Mouse (Mus musculus) liver, postnatal 0 days (tissue): Measurements from ENCODE around the gene Zfp281. TPM values are rescaled to one million over a fixed set of nuclear protein-coding genes. Genes with fewer than 3 reads are reported as not detected.

Source experiments
- ATAC-seq: fragments of 200-750 bp; cut with Nextera tagmentation; 2 replicates; pipeline ENCODE4 v1.8.0; 2017; ENCODE audit warnings: mild to moderate bottlenecking, moderate library complexity
- DNase-seq: peaks from one replicate; pipeline ENCODE4 v3.0.0-alpha.2; 2016
- H3K27ac ChIP-seq: fragments of 300-500 bp; sonication (generic); 2 replicates; pipeline ENCODE4 v1.5.1; 2014; ENCODE audit warnings: antibody characterized with exemption, moderate library complexity, mild to moderate bottlenecking, low read depth
- H3K27me3 ChIP-seq: fragments of 300-500 bp; sonication (generic); 2 replicates; pipeline ENCODE4 v1.6.1; 2014; ENCODE audit warnings: low read length, control low read depth, mixed read lengths; ENCODE audit not compliant: insufficient read depth
- H3K36me3 ChIP-seq: fragments of 300-500 bp; sonication (generic); replicated peaks from 2 replicates; pipeline ENCODE4 v1.6.1; 2014; ENCODE audit warnings: mild to moderate bottlenecking, control low read depth, low read length, moderate library complexity, mixed read lengths; ENCODE audit not compliant: insufficient read depth
- H3K4me1 ChIP-seq: fragments of 300-500 bp; sonication (generic); 2 replicates; pipeline ENCODE4 v1.6.1; 2014; ENCODE audit warnings: antibody characterized with exemption, mild to moderate bottlenecking, control low read depth; ENCODE audit not compliant: insufficient read depth
- H3K4me2 ChIP-seq: fragments of 300-500 bp; sonication (generic); 2 replicates; pipeline ENCODE4 v1.6.1; 2014; ENCODE audit warnings: low read depth, mild to moderate bottlenecking, low read length, moderate library complexity, mixed read lengths
- H3K4me3 ChIP-seq: fragments of 300-500 bp; sonication (generic); 2 replicates; pipeline ENCODE4 v1.5.1; 2014; ENCODE audit warnings: low read depth, low read length
- H3K9ac ChIP-seq: fragments of 300-500 bp; sonication (generic); replicated peaks from 2 replicates; pipeline ENCODE4 v1.6.1; 2014; ENCODE audit warnings: mild to moderate bottlenecking, moderate library complexity
- H3K9me3 ChIP-seq: fragments of 300-500 bp; sonication (generic); 2 replicates; pipeline ENCODE4 v1.6.1; 2016; ENCODE audit warnings: mild to moderate bottlenecking, control low read depth, low read length, mixed read lengths
- CTCF ChIP-seq: sonication (generic); IDR thresholded peaks from 2 replicates; pipeline ENCODE4 v1.5.1; 2016; ENCODE audit warnings: antibody characterized with exemption, low read depth
- EP300 ChIP-seq: IDR thresholded peaks from 2 replicates; pipeline ENCODE4 v1.6.1; 2016; ENCODE audit warnings: antibody characterized with exemption, low read depth, mild to moderate bottlenecking
- WGBS: fragments of 180-500 bp; shearing (Covaris S2); extraction: QIAGEN DNeasy Blood & Tissue Kit; methylation state at CpG from one replicate; pipeline ENCODE4 v1.1.7; 2014; ENCODE audit not compliant: insufficient replicate concordance; 5-methylcytosine and 5-hydroxymethylcytosine counted together
- polyA plus RNA-seq: library from polyadenylated mRNA; unstranded; fragments of >200 nt; fragmentation: Nextera tagmentation; extraction: Ambion mirVana; gene quantifications from 2 replicates; pipeline ENCODE4 v1.2.1, GENCODE M21; 2015

Zfp281 gene
- polyA plus RNA-seq, 1 experiment from 2014 or later: 7.2 TPM

GRCm38 (mm10) chr1:136625019-136625895 is 556 bp downstream of the Zfp281 start:
- 0 out of 2 replicates have a peak, but pooled peaks have one; percentile 34 for TF ChIP-seq CTCF
- no peak for TF ChIP-seq EP300
- DNase-seq: peak; percentile 66
- Histone ChIP-seq H3K9ac (peak overlapping the region; percentile 90), H3K4me1 (peaks cover 21% of the 10 kb centered on the region), H3K27ac (peak overlapping the region; percentile 77), H3K36me3 (peaks cover 12% of the 10 kb centered on the region; the same call in 1 of the 2 replicates), H3K4me3 (peak overlapping the region; percentile 88), H3K27me3 (no peaks in the 10 kb centered on the region), H3K9me3 (no peaks in the 10 kb centered on the region), H3K4me2 (peak overlapping the region; percentile 89)
- WGBS: 2% methylated on average over 57 of the region's 92 CpGs
- peak; percentile 43 for ATAC-seq

GRCm38 (mm10) chr1:136626141-136626540 is 1.4 kb downstream of the Zfp281 start:
- Histone ChIP-seq H3K36me3 (peaks cover 12% of the 10 kb centered on the region; the same call in 1 of the 2 replicates), H3K4me1 (peaks cover 23% of the 10 kb centered on the region), H3K4me2 (peak overlapping the region; percentile 89), H3K9ac (peak overlapping the region; percentile 90), H3K27ac (0 out of 2 replicates have a peak overlapping the region, but pooled peaks have one; percentile 77), H3K4me3 (peak overlapping the region; percentile 88), H3K27me3 (no peaks in the 10 kb centered on the region), H3K9me3 (no peaks in the 10 kb centered on the region)
- ATAC-seq (no peak), DNase-seq (no peak)
- 73% methylated on average over 7 of the region's 7 CpGs for WGBS
- TF ChIP-seq EP300: no peak
- TF ChIP-seq CTCF: no peak

GRCm38 (mm10) chr1:136626756-136627155 is 2.1 kb downstream of the Zfp281 start:
- ATAC-seq (no peak), DNase-seq (no peak)
- H3K27ac ChIP-seq: no peak overlapping the region
- WGBS: 86% methylated on average over 5 of the region's 5 CpGs
- H3K27me3 ChIP-seq: no peaks in the 10 kb centered on the region
- peaks cover 23% of the 10 kb centered on the region for H3K4me1 ChIP-seq
- H3K36me3 ChIP-seq: peaks cover 12% of the 10 kb centered on the region; the same call in 1 of the 2 replicates
- H3K9ac ChIP-seq: no peak overlapping the region
- H3K4me2 ChIP-seq: peak overlapping the region; percentile 89
- peak overlapping the region; percentile 88; the same call in 1 of the 2 replicates for H3K4me3 ChIP-seq
- TF ChIP-seq CTCF: no peak
- H3K9me3 ChIP-seq: no peaks in the 10 kb centered on the region

GRCm38 (mm10) chr1:136627591-136627990 is 2.9 kb downstream of the Zfp281 start:
- WGBS: 65% methylated on average over 5 of the region's 5 CpGs
- H3K27ac ChIP-seq: no peak overlapping the region; the same call in 1 of the 2 replicates
- no peak for ATAC-seq
- H3K36me3 ChIP-seq: peaks cover 12% of the 10 kb centered on the region; the same call in 1 of the 2 replicates
- no peak for TF ChIP-seq CTCF
- TF ChIP-seq EP300: no peak
- H3K9ac ChIP-seq: no peak overlapping the region
- H3K9me3 ChIP-seq: no peaks in the 10 kb centered on the region
- no peaks in the 10 kb centered on the region for H3K27me3 ChIP-seq
- H3K4me3 ChIP-seq: 0 out of 2 replicates have a peak overlapping the region, but pooled peaks have one; percentile 7
- DNase-seq: no peak
- H3K4me1 ChIP-seq: peaks cover 23% of the 10 kb centered on the region
- peak overlapping the region; percentile 89 for H3K4me2 ChIP-seq

GRCm38 (mm10) chr1:136632891-136633290 is 8.2 kb downstream of the Zfp281 start:
- DNase-seq: no peak
- ATAC-seq: peak; percentile 24; the same call in 1 of the 2 replicates
- Histone ChIP-seq H3K9ac (no peak overlapping the region), H3K9me3 (no peaks in the 10 kb centered on the region), H3K4me3 (no peak overlapping the region), H3K4me2 (no peak overlapping the region), H3K36me3 (no peaks in the 10 kb centered on the region), H3K27me3 (no peaks in the 10 kb centered on the region), H3K27ac (peak overlapping the region; percentile 22; the same call in 1 of the 2 replicates), H3K4me1 (peaks cover 2% of the 10 kb centered on the region; the same call in 1 of the 2 replicates)
- TF ChIP-seq CTCF: no peak
- TF ChIP-seq EP300: no peak
- 64% methylated on average over 3 of the region's 3 CpGs for WGBS

- no peak overlapping the region for H3K4me3 ChIP-seq
- H3K27me3 ChIP-seq: no peaks in the 10 kb centered on the region
- H3K9me3 ChIP-seq: no peaks in the 10 kb centered on the region
- DNase-seq (no peak), ATAC-seq (no peak)
- 34% methylated on average over 6 of the region's 6 CpGs for WGBS
- no peaks in the 10 kb centered on the region for H3K36me3 ChIP-seq
- H3K4me1 ChIP-seq: peaks cover 5% of the 10 kb centered on the region; the same call in 1 of the 2 replicates
- H3K4me2 ChIP-seq: no peak overlapping the region
- TF ChIP-seq EP300 (no peak), CTCF (no peak)
- H3K27ac ChIP-seq: no peak overlapping the region
- H3K9ac ChIP-seq: no peak overlapping the region
Observed at GRCm38 (mm10) chr1:136635644-136636043, 10.9 kb downstream of the Zfp281 start.
